Mouse (Mus musculus) embryo, embryonic 9.5 days (tissue): ENCODE results near the gene Vgll2.

Source experiments
- DNase-seq: peaks from one replicate; pipeline ENCODE4 v3.0.0-alpha.2; 2017; ENCODE audit errors: extremely low spot score

Gene Vgll2

GRCm38 (mm10) chr10:52022413-52023212, at the start of gene Vgll2:
Gene Vgll2 (plus strand): TSS chr10:52022502.
- DNase-seq: peak; percentile 67

DNA sequence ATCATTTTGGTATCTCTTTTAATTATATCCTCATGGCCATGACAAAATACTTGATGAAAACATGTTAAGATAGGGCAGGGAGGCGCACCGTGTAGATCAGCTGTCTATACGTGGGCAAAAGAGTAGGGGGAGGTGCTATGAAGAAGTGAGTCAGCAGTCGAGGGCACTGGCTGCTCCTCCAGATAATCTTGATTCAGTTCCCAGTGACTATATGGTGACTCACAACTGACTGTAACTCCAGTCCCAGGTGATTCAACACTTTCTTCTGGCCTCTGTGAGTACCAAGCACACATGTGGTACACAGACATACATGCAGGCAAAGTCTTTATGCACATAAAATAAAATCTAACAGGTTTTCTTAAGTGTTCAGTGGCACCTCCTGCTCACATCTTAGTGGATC, 47.2 kb upstream of the Vgll2 start:
- DNase-seq: no peak

DNA sequence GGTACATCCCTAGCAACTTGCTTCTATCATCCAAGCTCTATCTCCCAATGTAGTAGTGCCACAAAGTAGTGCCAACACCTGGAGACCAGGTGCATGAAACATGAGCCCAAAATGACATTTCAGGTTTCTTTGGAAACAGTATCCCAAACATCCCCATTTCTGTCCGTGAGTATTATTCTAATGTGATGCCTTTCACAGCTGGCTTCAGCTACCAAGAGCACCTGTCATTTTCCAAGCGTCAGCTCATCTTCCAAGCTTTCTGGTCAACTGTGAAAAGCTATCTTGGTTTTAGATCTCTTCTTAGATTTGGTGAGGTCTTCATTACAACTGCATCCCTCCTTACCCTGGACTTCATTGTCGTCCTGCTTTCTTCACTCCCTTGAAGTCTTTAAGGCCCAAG, 46.7 kb upstream of the Vgll2 start:
- DNase-seq: no peak

GRCm38 (mm10) chr10:51981651-51982050, 40.7 kb upstream of the Vgll2 start:
- DNase-seq: no peak

DNA sequence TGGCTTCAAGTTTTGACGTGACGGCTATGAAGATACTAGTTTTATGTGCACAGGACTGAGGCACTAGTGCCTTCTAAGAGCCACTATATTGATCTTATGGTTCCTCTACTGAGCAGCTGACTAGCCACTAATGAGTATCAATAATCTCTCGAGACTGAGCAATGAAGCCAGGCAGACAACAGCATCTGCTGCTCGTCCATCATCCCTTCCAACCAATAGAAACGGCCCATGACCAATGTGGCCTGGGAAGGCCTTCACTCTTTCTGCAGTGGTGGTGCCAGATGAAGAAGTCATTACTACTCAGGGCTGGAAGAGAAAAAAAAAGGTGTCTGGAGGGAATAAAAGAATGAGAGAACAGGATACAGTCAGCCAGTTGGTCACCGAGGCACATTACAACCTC, 39.9 kb upstream of the Vgll2 start:
- DNase-seq: no peak

GRCm38 (mm10) chr10:52018471-52018870, 3.8 kb upstream of the Vgll2 start:
- no peak for DNase-seq

GRCm38 (mm10) chr10:52021231-52021630, 1.1 kb upstream of the Vgll2 start:
- peak; percentile 35 for DNase-seq

GRCm38 (mm10) chr10:52021736-52022394, 437 bp upstream of the Vgll2 start:
- DNase-seq: peak; percentile 42

DNA sequence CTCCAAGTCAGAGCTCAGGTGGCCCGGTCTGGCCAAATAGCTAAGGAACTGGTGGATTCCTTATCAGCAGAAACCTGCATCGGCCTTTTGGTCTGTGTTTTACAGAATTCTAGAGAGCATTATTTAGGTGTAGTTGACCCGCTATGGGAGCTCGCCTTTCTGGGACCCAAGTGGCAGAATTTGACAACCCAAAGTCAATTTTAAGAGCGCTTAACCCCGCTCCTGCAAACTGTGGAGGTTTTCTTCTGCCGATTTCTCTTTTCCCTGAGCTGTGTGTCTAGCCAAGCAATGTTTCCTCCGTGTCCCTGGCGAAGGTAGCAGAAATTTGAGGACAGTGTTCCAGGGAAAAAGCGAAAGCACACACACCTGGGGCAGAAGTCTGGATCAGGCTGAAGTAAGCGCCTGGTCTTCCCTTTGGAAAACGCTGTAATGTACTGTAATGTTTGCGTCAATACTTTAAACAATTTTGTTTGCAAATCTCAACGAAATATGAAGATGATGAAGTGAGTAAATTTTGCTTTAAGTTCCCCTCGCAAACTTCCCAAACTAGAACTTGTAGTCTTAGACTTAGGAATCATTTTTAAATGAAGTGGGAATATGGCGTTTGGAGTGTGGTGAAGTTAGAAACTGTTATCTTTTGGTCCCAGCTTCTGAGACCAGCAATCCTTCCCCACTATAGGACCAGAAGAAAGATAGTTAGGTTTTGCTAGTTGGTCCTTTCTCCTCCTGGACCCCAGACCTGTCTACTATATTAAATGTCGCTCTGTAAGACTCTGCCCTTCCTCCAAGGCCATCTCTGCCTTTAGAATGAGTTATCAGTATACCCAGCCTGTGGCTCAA, 1.1 kb downstream of the Vgll2 start:
- DNase-seq: peak; percentile 38

GRCm38 (mm10) chr10:52024053-52024410, 1.7 kb downstream of the Vgll2 start:
- peak; percentile 38 for DNase-seq

GRCm38 (mm10) chr10:52025291-52025690, 3.0 kb downstream of the Vgll2 start:
- no peak for DNase-seq

DNA sequence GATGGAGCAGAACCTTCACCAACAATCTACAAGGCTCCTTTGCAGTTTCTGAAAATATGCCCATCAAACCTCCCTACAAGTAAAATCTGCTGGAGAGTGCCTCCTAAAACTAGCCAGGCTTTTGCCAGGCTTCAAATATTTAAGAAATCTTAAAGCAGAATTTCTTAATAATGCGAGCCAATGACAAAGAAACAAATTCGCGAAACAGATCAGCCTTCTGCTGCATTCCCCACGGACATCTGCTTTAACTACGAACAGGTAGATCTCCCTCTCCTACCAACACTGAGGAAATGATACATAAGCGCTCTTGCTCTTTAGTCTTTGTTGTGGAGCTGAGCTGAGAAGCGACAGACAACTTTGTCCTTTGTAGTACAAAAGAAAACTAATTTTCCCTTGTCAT, 3.5 kb downstream of the Vgll2 start:
- peak; percentile 25 for DNase-seq

GRCm38 (mm10) chr10:52027161-52028035, 5.1 kb downstream of the Vgll2 start:
- peak; percentile 50 for DNase-seq

- peak; percentile 11 for DNase-seq
Measured at GRCm38 (mm10) chr10:52028561-52029370, 6.5 kb downstream of the Vgll2 start.

DNA sequence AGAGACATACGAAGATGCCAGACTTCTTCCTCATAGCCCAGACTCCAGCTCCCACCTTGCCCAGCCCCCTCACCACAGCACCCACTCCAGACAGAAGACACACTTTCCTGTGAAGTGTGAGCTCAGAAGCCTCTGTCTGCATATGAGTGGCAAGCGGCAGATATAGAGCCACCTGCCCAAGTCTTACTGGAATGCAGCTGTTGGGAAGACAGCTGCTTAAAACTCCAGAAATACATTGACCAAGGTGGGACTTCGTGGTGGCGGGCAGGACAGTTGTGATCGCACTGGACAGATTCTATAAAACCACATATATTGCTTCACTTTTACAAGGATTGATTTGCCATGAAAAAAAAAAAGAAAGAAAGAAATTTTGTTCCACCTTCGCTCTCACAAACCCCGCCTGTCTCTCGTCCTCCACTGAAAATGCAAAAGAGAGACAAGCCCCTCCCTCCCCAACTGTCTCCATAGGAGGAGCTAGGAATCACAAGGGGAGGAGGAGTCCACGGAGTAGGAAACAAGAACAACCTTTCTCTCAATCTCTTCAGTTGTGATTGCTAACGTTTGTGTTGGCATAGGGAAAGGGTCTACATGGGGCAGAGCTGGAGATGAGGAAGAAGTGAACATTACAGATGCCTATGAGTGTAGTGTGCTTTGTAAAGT, 7.2 kb downstream of the Vgll2 start:
- DNase-seq: peak; percentile 23

DNA sequence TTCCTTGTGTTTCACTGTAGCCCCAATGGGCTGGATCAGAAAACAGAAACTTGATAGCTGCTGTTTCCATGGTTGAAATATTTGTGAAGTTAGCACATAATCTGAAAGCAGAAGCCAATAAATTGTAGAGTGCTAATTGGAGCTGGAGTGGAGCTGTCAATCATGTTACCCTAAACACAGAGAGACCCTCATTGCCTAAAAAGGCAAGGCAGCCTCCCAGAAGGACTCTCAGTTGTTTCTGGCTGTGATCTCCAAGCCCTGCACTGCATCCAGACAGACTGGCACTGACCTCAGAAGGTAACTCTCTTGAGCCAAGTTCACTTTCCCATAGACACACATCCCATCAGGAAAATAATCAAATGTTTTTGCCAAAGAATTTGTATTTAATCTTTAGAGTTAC, 11.4 kb downstream of the Vgll2 start:
- DNase-seq: no peak

DNA sequence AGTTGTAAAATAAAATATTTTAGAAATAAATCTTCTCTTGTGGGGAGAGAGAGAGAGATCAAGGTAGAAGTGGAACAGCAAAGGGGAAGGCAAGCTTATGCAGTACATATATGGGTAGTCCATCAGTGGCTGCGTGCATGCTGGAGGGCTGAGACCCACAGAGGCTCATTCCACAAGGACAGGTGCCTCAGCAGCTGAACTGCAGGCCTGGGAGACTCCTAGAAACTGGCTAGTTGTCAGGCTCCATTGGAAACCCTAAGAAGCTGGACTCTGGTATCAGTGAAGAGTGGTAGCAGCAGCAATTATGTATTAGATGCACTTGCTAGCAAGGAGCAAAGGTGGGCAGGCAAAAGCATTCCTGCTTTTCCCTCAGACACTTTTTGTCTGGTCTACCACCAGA, 17.1 kb downstream of the Vgll2 start:
- no peak for DNase-seq

GRCm38 (mm10) chr10:52043086-52043485, 20.8 kb downstream of the Vgll2 start:
- no peak for DNase-seq

DNA sequence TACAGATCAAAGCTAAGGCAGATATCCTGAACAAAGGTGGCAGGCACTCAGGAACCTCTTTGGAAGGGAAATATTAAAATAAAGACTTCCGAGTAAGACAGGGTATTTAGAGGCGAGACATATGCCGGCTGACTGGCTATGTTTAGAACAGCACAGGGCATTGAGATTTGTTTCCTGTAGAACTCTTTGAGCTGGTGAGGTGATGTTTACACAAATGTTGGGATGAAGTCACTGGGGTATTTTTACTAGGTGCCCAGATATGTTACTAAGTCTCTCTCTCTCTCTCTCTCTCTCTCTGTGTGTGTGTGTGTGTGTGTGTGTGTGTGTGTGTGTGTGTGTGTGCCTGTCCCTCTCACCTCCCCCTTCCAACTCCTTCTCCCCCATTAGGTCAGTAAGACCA, 26.0 kb downstream of the Vgll2 start:
- DNase-seq: no peak

- DNase-seq: peak; percentile 33
Measured at GRCm38 (mm10) chr10:52072482-52072881, 50.2 kb downstream of the Vgll2 start.
